Mouse (Mus musculus) MEL (cell line): Measurements from ENCODE around the gene Tifab. TPM values are rescaled to one million over a fixed set of nuclear protein-coding genes. Genes with fewer than 3 reads are reported as not detected.
A peak's percentile ranks its signal among the peaks of the same experiment; 100 is the strongest.
"Not testable (repeated sequence)": the region's sequence is repeated elsewhere in the genome, so short reads cannot be mapped to it uniquely, and the experiment has no call there.

ENCODE experiments used
- DNase-seq: peaks from one replicate; pipeline ENCODE4 v3.0.0; 2011; ENCODE audit warnings: low read depth, low spot score
- H3K27ac ChIP-seq: 2 replicates; pipeline ENCODE4 v1.5.1; 2012; ENCODE audit warnings: low read depth, mild to moderate bottlenecking, control low read depth, low read length, moderate library complexity; ENCODE audit not compliant: control insufficient read depth
- H3K27me3 ChIP-seq, 2 experiments: fragments of 150-350 bp in 1 of 2; sonication (generic) in 1 of 2; 2 replicates each; pipeline ENCODE4 v1.6.1; 2012; ENCODE audit warnings: low read length in 2 of 2, mild to moderate bottlenecking in 2 of 2, improper control_type of control experiment in 1 of 2, moderate library complexity in 1 of 2; ENCODE audit not compliant: insufficient read depth in 2 of 2, control insufficient read depth in 1 of 2
- H3K36me3 ChIP-seq, 2 experiments: 2 replicates each; pipeline ENCODE4 v1.6.1; 2012 to 2014; ENCODE audit warnings: low read length in 2 of 2, improper control_type of control experiment in 1 of 2, inconsistent platforms in 1 of 2, mild to moderate bottlenecking in 1 of 2; ENCODE audit not compliant: insufficient read depth in 2 of 2, control insufficient read depth in 1 of 2
- H3K4me1 ChIP-seq, 2 experiments: fragments of 150-350 bp in 1 of 2; sonication (generic) in 1 of 2; 2 replicates each; pipeline ENCODE4 v1.6.1; 2012; ENCODE audit warnings: low read length in 2 of 2, improper control_type of control experiment in 1 of 2, mild to moderate bottlenecking in 1 of 2; ENCODE audit not compliant: insufficient read depth in 2 of 2, control insufficient read depth in 1 of 2
- H3K4me3 ChIP-seq, 2 experiments: fragments of 150-350 bp in 1 of 2; sonication (generic) in 1 of 2; 2 replicates each; pipeline ENCODE4 v1.5.1; 2012; ENCODE audit warnings: low read depth in 2 of 2, low read length in 2 of 2, mild to moderate bottlenecking in 2 of 2, moderate library complexity in 2 of 2, control low read depth in 1 of 2, improper control_type of control experiment in 1 of 2; ENCODE audit not compliant: control insufficient read depth in 1 of 2, insufficient read depth in 1 of 2
- H3K79me2 ChIP-seq: 2 replicates; pipeline ENCODE4 v1.6.1; 2012; ENCODE audit warnings: mild to moderate bottlenecking, low read length, moderate library complexity; ENCODE audit not compliant: control insufficient read depth, poor library complexity, insufficient read depth
- H3K9ac ChIP-seq: 2 replicates; pipeline ENCODE4 v1.6.1; 2012; ENCODE audit warnings: low read depth, mild to moderate bottlenecking, control low read depth, low read length, moderate library complexity; ENCODE audit not compliant: control insufficient read depth, poor library complexity, severe bottlenecking
- H3K9me3 ChIP-seq: fragments of 150-350 bp; sonication (generic); replicated peaks from 2 replicates; pipeline ENCODE4 v1.6.1; 2012; ENCODE audit warnings: mild to moderate bottlenecking, low read length, improper control_type of control experiment, moderate library complexity; ENCODE audit not compliant: insufficient read depth
- BHLHE40 ChIP-seq: IDR thresholded peaks from 2 replicates; pipeline ENCODE4 v1.6.1; 2012; ENCODE audit warnings: low read depth, mild to moderate bottlenecking, inconsistent platforms, low read length, improper control_type of control experiment, borderline replicate concordance
- EP300 ChIP-seq, 2 experiments: IDR thresholded peaks; 2 replicates each; pipeline ENCODE4 v1.6.1; 2011; ENCODE audit warnings: improper control_type of control experiment in 2 of 2, low read length in 2 of 2, low read depth in 1 of 2, mild to moderate bottlenecking in 1 of 2
- JUND ChIP-seq: IDR thresholded peaks from 2 replicates; pipeline ENCODE4 v1.6.1; 2011; ENCODE audit warnings: low read depth, mild to moderate bottlenecking, improper control_type of control experiment, low read length
- MAFK ChIP-seq: IDR thresholded peaks from 2 replicates; pipeline ENCODE4 v1.6.1; 2011; ENCODE audit warnings: low read depth, mild to moderate bottlenecking, low read length, improper control_type of control experiment, borderline replicate concordance
- MYB ChIP-seq: IDR thresholded peaks from 2 replicates; pipeline ENCODE4 v1.6.1; 2011; ENCODE audit warnings: mild to moderate bottlenecking, low read depth, low read length, improper control_type of control experiment
- RCOR1 ChIP-seq: IDR thresholded peaks from 2 replicates; pipeline ENCODE4 v1.6.1; 2012; ENCODE audit warnings: low read depth, mild to moderate bottlenecking, inconsistent platforms, low read length, improper control_type of control experiment
- SIN3A ChIP-seq: IDR thresholded peaks from 2 replicates; pipeline ENCODE4 v1.6.1; 2012; ENCODE audit warnings: low read length, improper control_type of control experiment, inconsistent platforms
- SMC3 ChIP-seq: IDR thresholded peaks from 2 replicates; pipeline ENCODE4 v1.6.1; 2011; ENCODE audit warnings: low read depth, low read length, improper control_type of control experiment
- TAL1 ChIP-seq: IDR thresholded peaks from 2 replicates; pipeline ENCODE4 v1.6.1; 2012; ENCODE audit warnings: mild to moderate bottlenecking, inconsistent platforms, low read length, moderate library complexity, mixed read lengths
- TBP ChIP-seq: IDR thresholded peaks from 2 replicates; pipeline ENCODE4 v1.8.0; 2011; ENCODE audit warnings: low read depth, low read length, improper control_type of control experiment
- TCF12 ChIP-seq: IDR thresholded peaks from 2 replicates; pipeline ENCODE4 v1.6.1; 2014; ENCODE audit warnings: low read depth, mild to moderate bottlenecking, inconsistent platforms, low read length, improper control_type of control experiment, moderate library complexity
- USF2 ChIP-seq, 2 experiments: IDR thresholded peaks; 2 replicates each; pipeline ENCODE4 v1.6.1; 2011 to 2012; ENCODE audit warnings: improper control_type of control experiment in 2 of 2, low read length in 2 of 2, borderline replicate concordance in 1 of 2, inconsistent platforms in 1 of 2, low read depth in 1 of 2, mild to moderate bottlenecking in 1 of 2; ENCODE audit not compliant: insufficient read depth in 1 of 2
- ZC3H11A ChIP-seq: IDR thresholded peaks from 2 replicates; pipeline ENCODE4 v1.6.1; 2012; ENCODE audit warnings: low read depth, mild to moderate bottlenecking, inconsistent platforms, low read length, improper control_type of control experiment
- ZKSCAN1 ChIP-seq: IDR thresholded peaks from 2 replicates; pipeline ENCODE4 v1.6.1; 2012; ENCODE audit warnings: low read depth, mild to moderate bottlenecking, inconsistent platforms, low read length, improper control_type of control experiment, moderate library complexity
- polyA plus RNA-seq, 2 experiments: library from polyadenylated mRNA; stranded (reverse) in 1 of 2; unstranded in 1 of 2; fragments of >175 nt in 1 of 2; fragments of >200 nt in 1 of 2; gene quantifications; 2 replicates each; pipeline versions ENCODE4 v1.2.1 to v1.2.4; 2012; ENCODE audit warnings: low replicate concordance in 2 of 2, low read depth in 1 of 2; ENCODE audit not compliant: insufficient read length in 2 of 2, insufficient read depth in 1 of 2, missing spikeins in 1 of 2
- total RNA-seq: library from RNA; depleted of rRNA; stranded (reverse); fragments of 300-350 nt; gene quantifications from 2 replicates; pipeline ENCODE4 v1.2.3, GENCODE M21; 2012

Gene Tifab
- total and polyA plus RNA-seq, 3 experiments = not detected

DNA sequence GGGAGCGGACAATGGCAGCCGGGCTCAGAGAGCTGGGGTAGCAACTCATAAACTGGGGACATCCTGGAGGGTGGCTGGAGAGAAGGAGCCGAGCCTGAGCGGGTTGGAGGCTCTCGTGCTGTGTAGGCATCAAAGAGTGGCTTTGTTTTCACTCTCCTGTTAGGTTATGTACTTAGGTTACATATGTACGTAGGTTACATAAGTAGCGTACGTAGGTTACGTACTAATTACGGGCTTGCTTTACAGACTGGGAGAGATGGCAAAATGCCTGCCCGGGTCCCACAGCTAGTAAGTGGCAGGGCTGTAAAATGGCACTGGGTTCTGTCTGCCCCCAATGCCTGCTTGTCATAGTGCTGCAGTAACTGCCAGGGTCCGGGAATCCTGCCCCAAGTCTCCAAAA, 18.3 kb upstream of the Tifab start:
- H3K4me1 ChIP-seq = no peaks in the 10 kb centered on the region
- H3K36me3 ChIP-seq = no peaks in the 10 kb centered on the region
- no peak overlapping the region for H3K4me3 ChIP-seq
- DNase-seq = peak; percentile 2
- H3K9me3 ChIP-seq = no peaks in the 10 kb centered on the region
- H3K27ac ChIP-seq = no peak overlapping the region
- TF ChIP-seq BHLHE40 (no peak), USF2 (IDR thresholded peaks at IDR 0.05; ENCODE audit: borderline replicate concordance in 1 of 2, insufficient read depth in 1 of 2, low read depth in 1 of 2, low read length in 2 of 2) (no peak), MAFK (no peak), ZC3H11A (no peak), TCF12 (no peak), EP300 (IDR thresholded peaks at IDR 0.05; ENCODE audit: low read depth in 1 of 2, low read length in 2 of 2) (no peak), SMC3 (no peak), MYB (no peak), TBP (no peak), RCOR1 (no peak), JUND (no peak), ZKSCAN1 (no peak), SIN3A (no peak), TAL1 (no peak)
- no peaks in the 10 kb centered on the region for H3K79me2 ChIP-seq
- H3K9ac ChIP-seq = no peak overlapping the region
- H3K27me3 ChIP-seq = no peaks in the 10 kb centered on the region

DNA sequence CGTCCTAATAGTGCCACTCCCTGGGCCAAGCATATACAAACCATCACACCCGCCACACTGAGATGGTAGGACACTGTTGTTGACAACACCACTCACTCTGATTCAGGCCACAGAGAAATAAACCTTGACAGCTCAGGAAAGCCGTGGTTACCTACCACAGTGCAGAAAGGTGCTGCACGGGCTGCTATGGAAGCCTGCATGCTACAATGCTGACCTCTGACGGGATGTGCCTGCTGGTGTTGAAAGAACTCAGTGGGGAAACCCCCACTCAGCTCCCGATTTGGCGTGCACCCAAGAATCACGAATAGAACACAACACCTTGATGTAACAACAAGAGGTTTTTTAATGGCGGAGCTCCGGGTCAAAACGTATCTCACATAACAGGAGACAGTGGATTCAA, 17.1 kb upstream of the Tifab start:
- H3K79me2 ChIP-seq, H3K9me3 ChIP-seq, H3K36me3 ChIP-seq, H3K9ac ChIP-seq, H3K27me3 ChIP-seq, H3K4me1 ChIP-seq, H3K27ac ChIP-seq, DNase-seq, H3K4me3 ChIP-seq: not testable (repeated sequence)

DNA sequence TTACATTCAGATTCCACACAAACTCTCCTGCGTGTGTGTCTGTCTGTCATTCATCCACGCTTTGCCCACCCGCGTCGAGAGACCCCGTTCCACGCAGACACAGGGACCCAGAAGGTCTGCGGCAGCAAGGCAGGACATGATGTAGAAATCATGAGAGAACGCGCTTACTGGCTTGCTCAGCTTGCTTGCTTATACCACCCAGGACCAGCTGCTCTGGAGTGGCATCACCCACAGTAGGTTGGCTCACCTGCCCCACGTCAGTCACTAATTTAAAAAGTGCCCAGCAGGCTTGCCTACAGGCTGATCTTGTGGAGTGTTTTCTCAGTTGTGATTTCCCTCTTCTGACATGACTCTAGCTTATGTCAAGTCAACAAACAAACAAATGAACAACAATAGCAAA, 15.5 kb upstream of the Tifab start:
- not testable (repeated sequence) for H3K36me3 ChIP-seq, DNase-seq, H3K4me1 ChIP-seq, H3K9me3 ChIP-seq, H3K27ac ChIP-seq, H3K27me3 ChIP-seq, H3K4me3 ChIP-seq, H3K79me2 ChIP-seq, H3K9ac ChIP-seq
